Mouse (Mus musculus) lung, postnatal 0 days (tissue): ENCODE measurements around the gene Hk3. TPM values are rescaled to one million over a fixed set of nuclear protein-coding genes. Genes with fewer than 3 reads are reported as not detected.

Experiments
- ATAC-seq: fragments of 200-750 bp; cut with Nextera tagmentation; 2 replicates; pipeline ENCODE4 v1.8.0; 2017; ENCODE audit warnings: moderate library complexity
- DNase-seq: peaks from one replicate; pipeline ENCODE4 v3.0.0-alpha.2; 2016; ENCODE audit warnings: low spot score
- H3K27ac ChIP-seq: fragments of 300-500 bp; sonication (generic); 2 replicates; pipeline ENCODE4 v1.5.1; 2014; ENCODE audit warnings: antibody characterized with exemption, mild to moderate bottlenecking, low read length, mixed read lengths
- H3K27me3 ChIP-seq: fragments of 300-500 bp; sonication (generic); replicated peaks from 2 replicates; pipeline ENCODE4 v1.6.1; 2014; ENCODE audit warnings: low read length, mixed read lengths; ENCODE audit not compliant: insufficient read depth
- H3K36me3 ChIP-seq: fragments of 300-500 bp; sonication (generic); 2 replicates; pipeline ENCODE4 v1.6.1; 2014; ENCODE audit warnings: low read length, mixed read lengths; ENCODE audit not compliant: insufficient read depth
- H3K4me1 ChIP-seq: fragments of 300-500 bp; sonication (generic); 2 replicates; pipeline ENCODE4 v1.6.1; 2014; ENCODE audit warnings: antibody characterized with exemption, low read depth, low read length, mixed read lengths; ENCODE audit not compliant: insufficient read depth
- H3K4me2 ChIP-seq: fragments of 300-500 bp; sonication (generic); replicated peaks from 2 replicates; pipeline ENCODE4 v1.6.1; 2014; ENCODE audit warnings: low read depth, mild to moderate bottlenecking, low read length, moderate library complexity, mixed read lengths
- H3K4me3 ChIP-seq: fragments of 300-500 bp; sonication (generic); 2 replicates; pipeline ENCODE4 v1.5.1; 2014; ENCODE audit warnings: low read depth, low read length
- H3K9ac ChIP-seq: fragments of 300-500 bp; sonication (generic); replicated peaks from 2 replicates; pipeline ENCODE4 v1.6.1; 2014; ENCODE audit warnings: low read depth, mild to moderate bottlenecking
- H3K9me3 ChIP-seq: fragments of 300-500 bp; sonication (generic); 2 replicates; pipeline ENCODE4 v1.6.1; 2016; ENCODE audit warnings: low read length, mixed read lengths
- CTCF ChIP-seq: IDR thresholded peaks from 2 replicates; pipeline ENCODE4 v1.5.1; 2016; ENCODE audit warnings: antibody characterized with exemption, mild to moderate bottlenecking
- EP300 ChIP-seq: IDR thresholded peaks from 2 replicates; pipeline ENCODE4 v1.6.1; 2016; ENCODE audit warnings: antibody characterized with exemption, mild to moderate bottlenecking, control low read depth
- WGBS: fragments of 180-500 bp; shearing (Covaris S2); extraction: QIAGEN DNeasy Blood & Tissue Kit; methylation state at CpG from one replicate; pipeline ENCODE4 v1.1.7; 2014; 5-methylcytosine and 5-hydroxymethylcytosine counted together
- polyA plus RNA-seq: library from polyadenylated mRNA; unstranded; fragments of >200 nt; fragmentation: Nextera tagmentation; extraction: Ambion mirVana; gene quantifications from 2 replicates; pipeline ENCODE4 v1.2.1, GENCODE M21; 2015

Hk3 gene
- polyA plus RNA-seq, 1 experiment from 2014 or later = 1.0 TPM

DNA sequence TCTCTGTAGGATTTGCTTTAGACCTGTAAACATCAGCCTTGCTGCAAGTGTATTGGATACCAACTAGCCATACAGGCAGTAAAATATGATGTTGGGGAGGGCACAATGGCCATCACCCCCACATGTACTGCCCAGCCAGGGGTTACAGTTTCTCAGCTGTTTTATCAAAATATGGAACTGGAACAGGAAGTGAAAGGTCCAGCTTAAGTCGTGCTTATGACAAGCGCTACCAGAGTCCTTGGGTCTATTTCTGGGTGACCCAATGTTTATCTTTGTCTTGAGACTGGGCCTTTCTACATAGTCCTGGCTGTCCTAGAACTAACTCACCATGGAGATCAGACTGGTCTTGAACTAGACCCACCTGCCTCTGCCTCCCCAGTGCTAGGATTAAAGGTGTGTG is 3.0 kb upstream of the Hk3 start:
- Histone ChIP-seq H3K27me3 (no peaks in the 10 kb centered on the region), H3K36me3 (0 out of 2 replicates have a peak, but pooled peaks cover 7% of the 10 kb centered on the region), H3K4me1 (no peaks in the 10 kb centered on the region; the same call in 1 of the 2 replicates), H3K4me3 (no peak overlapping the region), H3K4me2 (no peak overlapping the region), H3K27ac (no peak overlapping the region), H3K9me3 (no peaks in the 10 kb centered on the region), H3K9ac (no peak overlapping the region)
- DNase-seq (no peak), ATAC-seq (no peak)
- WGBS = 64% methylated on average over 2 of the region's 2 CpGs
- TF ChIP-seq EP300 = no peak
- no peak for TF ChIP-seq CTCF

DNA sequence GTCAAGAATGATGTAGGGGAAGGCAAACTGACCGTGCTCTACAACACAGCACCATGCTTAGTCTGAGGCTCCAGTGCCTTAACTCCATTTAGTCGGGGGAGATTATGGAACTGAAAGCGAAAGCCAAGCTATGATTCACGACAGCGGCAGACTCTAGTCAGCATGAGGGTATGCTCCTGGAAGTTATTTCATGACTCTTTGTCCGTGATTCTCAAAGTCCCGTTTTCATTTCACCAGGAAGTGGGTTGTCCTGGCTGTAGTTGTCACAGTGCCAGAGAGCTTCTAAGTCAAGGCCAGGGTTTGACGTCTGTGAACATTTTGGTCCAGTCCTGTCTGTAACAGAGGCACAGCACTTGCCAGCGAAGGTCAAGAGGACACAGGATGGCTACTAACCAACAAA is 1.5 kb upstream of the Hk3 start:
- 38% methylated on average over 9 of the region's 9 CpGs for WGBS
- Histone ChIP-seq H3K4me3 (no peak overlapping the region), H3K27ac (no peak overlapping the region), H3K9me3 (no peaks in the 10 kb centered on the region), H3K4me2 (peak overlapping the region; percentile 32), H3K36me3 (0 out of 2 replicates have a peak, but pooled peaks cover 1% of the 10 kb centered on the region), H3K9ac (no peak overlapping the region), H3K27me3 (no peaks in the 10 kb centered on the region), H3K4me1 (no peaks in the 10 kb centered on the region; the same call in 1 of the 2 replicates)
- no peak; the same call in 1 of the 2 replicates for ATAC-seq
- no peak for TF ChIP-seq CTCF
- TF ChIP-seq EP300 = no peak
- peak; percentile 39 for DNase-seq

DNA sequence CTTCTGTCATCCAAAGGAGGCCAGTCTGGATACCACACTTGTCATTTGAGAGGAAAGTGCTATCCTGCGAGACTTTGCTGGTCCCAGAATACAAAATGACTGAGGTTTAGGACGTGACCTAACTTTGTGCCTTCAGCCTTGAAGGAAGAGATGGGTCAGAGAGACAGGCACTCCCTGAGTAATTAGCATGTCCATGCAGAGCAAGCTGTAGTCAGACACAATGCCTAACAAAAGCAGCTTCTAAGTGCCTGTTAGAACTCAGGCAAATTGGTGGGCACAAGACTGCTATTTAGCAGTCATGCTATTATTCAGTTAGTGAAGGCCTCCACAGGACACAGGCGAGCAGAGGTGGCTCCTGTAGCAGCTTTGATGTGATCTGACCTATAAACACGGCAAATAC is 1.1 kb upstream of the Hk3 start:
- H3K9ac ChIP-seq = no peak overlapping the region
- no peaks in the 10 kb centered on the region for H3K27me3 ChIP-seq
- H3K4me2 ChIP-seq = peak overlapping the region; percentile 32
- no peak overlapping the region for H3K4me3 ChIP-seq
- DNase-seq (no peak), ATAC-seq (no peak)
- H3K36me3 ChIP-seq = no peaks in the 10 kb centered on the region
- TF ChIP-seq EP300 (no peak), CTCF (no peak)
- H3K9me3 ChIP-seq = no peaks in the 10 kb centered on the region
- 61% methylated on average over 4 of the region's 4 CpGs for WGBS
- no peaks in the 10 kb centered on the region; the same call in 1 of the 2 replicates for H3K4me1 ChIP-seq
- no peak overlapping the region for H3K27ac ChIP-seq

DNA sequence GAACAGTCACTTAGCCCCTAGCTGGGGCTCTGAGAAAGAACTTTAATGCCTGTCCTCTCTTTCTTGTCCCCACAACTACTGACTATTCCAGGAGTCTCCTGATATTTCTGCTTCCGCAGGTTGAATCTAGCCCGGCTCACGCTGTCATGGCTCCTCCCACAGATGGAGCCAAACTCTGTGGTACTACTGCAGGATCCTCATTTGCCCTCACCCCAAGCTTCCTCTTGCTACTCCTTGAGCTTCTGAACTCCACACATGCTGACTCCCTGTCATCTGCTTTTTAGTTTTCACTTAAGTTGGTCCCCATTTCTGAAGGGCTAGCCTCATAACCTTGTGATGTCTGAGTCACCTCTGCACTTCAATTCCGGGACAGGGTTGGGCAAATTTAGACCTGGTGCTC is 1.1 kb downstream of the Hk3 start:
- no peak overlapping the region for H3K4me3 ChIP-seq
- H3K27me3 ChIP-seq = no peaks in the 10 kb centered on the region
- no peak overlapping the region for H3K27ac ChIP-seq
- no peaks in the 10 kb centered on the region for H3K9me3 ChIP-seq
- no peak for TF ChIP-seq CTCF
- TF ChIP-seq EP300 = no peak
- 89% methylated on average over 4 of the region's 4 CpGs for WGBS
- no peaks in the 10 kb centered on the region for H3K36me3 ChIP-seq
- no peak overlapping the region for H3K4me2 ChIP-seq
- ATAC-seq = no peak
- no peaks in the 10 kb centered on the region; the same call in 1 of the 2 replicates for H3K4me1 ChIP-seq
- no peak overlapping the region for H3K9ac ChIP-seq
- no peak for DNase-seq

DNA sequence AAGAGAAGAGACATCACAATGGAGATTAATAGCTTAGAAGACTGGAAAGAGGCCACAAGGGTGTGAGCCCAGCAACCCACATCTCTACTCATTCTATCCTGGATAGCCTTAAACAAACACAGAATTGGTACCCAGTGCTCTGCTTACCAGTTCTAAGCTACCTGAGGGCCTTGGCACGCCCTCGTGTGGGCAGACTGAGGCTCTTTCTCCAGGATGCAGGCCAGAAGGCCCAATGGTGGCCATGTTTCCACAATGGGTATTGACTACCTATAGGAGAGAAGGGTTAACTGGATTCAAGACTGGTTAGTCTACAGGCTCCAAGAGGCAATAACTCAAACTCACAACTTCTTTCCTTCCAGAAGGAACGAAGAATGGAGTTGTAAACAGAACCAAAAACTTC is 2.0 kb downstream of the Hk3 start:
- WGBS = 62% methylated on average over 3 of the region's 3 CpGs
- Histone ChIP-seq H3K4me3 (no peak overlapping the region), H3K9me3 (no peaks in the 10 kb centered on the region), H3K27me3 (no peaks in the 10 kb centered on the region), H3K4me1 (no peaks in the 10 kb centered on the region; the same call in 1 of the 2 replicates), H3K27ac (no peak overlapping the region), H3K4me2 (no peak overlapping the region), H3K9ac (no peak overlapping the region), H3K36me3 (no peaks in the 10 kb centered on the region)
- ATAC-seq = no peak
- DNase-seq = no peak
- TF ChIP-seq CTCF (no peak; the same call in 1 of the 2 replicates), EP300 (no peak)

DNA sequence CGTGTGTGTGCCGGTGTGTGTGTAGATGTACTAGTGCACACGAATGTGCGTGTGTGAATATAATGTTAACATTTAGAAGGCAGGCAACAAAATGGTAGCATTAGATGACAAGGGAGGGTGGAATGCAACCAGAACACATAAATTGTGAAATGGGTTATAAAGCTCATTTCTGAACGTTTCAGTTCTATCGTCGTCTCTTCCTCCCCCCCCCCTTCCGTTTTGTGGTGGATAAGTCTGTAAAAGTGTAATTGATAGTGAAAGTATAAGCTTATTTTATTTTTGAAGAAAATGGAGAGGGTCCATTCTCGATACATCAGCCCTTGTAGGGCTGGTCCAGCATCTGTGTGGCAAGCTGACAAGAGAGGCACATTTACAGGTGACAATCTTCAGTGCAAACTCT is 2.5 kb downstream of the Hk3 start:
- H3K4me1 ChIP-seq = no peaks in the 10 kb centered on the region; the same call in 1 of the 2 replicates
- 73% methylated on average over 9 of the region's 9 CpGs for WGBS
- H3K36me3 ChIP-seq = no peaks in the 10 kb centered on the region
- TF ChIP-seq CTCF (no peak), EP300 (no peak)
- DNase-seq (no peak), ATAC-seq (no peak)
- H3K9me3 ChIP-seq = no peaks in the 10 kb centered on the region
- H3K27me3 ChIP-seq = no peaks in the 10 kb centered on the region
- no peak overlapping the region for H3K27ac ChIP-seq
- H3K9ac ChIP-seq = no peak overlapping the region
- no peak overlapping the region for H3K4me2 ChIP-seq
- H3K4me3 ChIP-seq = no peak overlapping the region
